Mouse (Mus musculus) adrenal gland, postnatal 0 days (tissue): ENCODE data around the gene Zfp385a. TPM values are rescaled to one million over a fixed set of nuclear protein-coding genes. Genes with fewer than 3 reads are reported as not detected.

ENCODE experiments used
- microRNA-seq: library from miRNA; unstranded; fragments of <30 nt; microRNA quantifications from one replicate; pipeline ENCODE4, GENCODE M21; 2016; ENCODE audit warnings: borderline replicate concordance; ENCODE audit not compliant: insufficient number of aligned reads
- polyA plus RNA-seq: library from polyadenylated mRNA; unstranded; fragments of >200 nt; fragmentation: Nextera tagmentation; extraction: Ambion mirVana; gene quantifications from 2 replicates; pipeline ENCODE4 v1.2.1, GENCODE M21; 2015

Zfp385a gene
- polyA plus RNA-seq = 12.3 and 16.7 TPM in 2 replicates

GRCm38 (mm10) chr15:103339961-103340337, at the start of gene Zfp385a:
Zfp385a (minus strand) TSS chr15:103340093.

GRCm38 (mm10) chr15:103366376-103367149, 26.7 kb upstream of the Zfp385a start, which contains the start of gene Itga5:
Itga5 (minus strand) TSS chr15:103366763.

GRCm38 (mm10) chr15:103310365-103310910, 29.5 kb downstream of the Zfp385a start, which contains the start of gene Gpr84:
Gpr84 (minus strand) TSS chr15:103310612.

GRCm38 (mm10) chr15:103272419-103273279, 67.2 kb downstream of the Zfp385a start, which contains the start of gene Copz1:
Copz1 (plus strand) TSS chr15:103272714.

Small RNA genes lying within 50 kb of the gene (microRNA-seq; reads per million reads assigned to microRNA genes)
- gene Mir148b = 168 reads per million, percentile 51 among the genes with 10 or more reads in this experiment
- gene Mir6963 = not detected

Other genes starting within 250 kb of the Zfp385a start
- gene Smug1, start 173.0 kb downstream of the Zfp385a start, polyA plus RNA-seq = 8.1 and 8.4 TPM in 2 replicates
- gene Cbx5, start 100.3 kb downstream of the Zfp385a start, polyA plus RNA-seq = 33.2 and 37.1 TPM in 2 replicates
- gene Hnrnpa1, start 99.7 kb downstream of the Zfp385a start, polyA plus RNA-seq = 308 and 337 TPM in 2 replicates
- 4.9 and 5.9 TPM in 2 replicates for gene Nfe2, start 81.7 kb downstream of the Zfp385a start, polyA plus RNA-seq
- 130 and 176 TPM in 2 replicates for gene Copz1, start 67.4 kb downstream of the Zfp385a start, polyA plus RNA-seq
- 0.23 TPM in 1 of 2 replicates, not detected in the other for gene Gpr84, start 29.5 kb downstream of the Zfp385a start, polyA plus RNA-seq
- gene Itga5, start 26.7 kb upstream of the Zfp385a start, polyA plus RNA-seq = 15.5 and 23.6 TPM in 2 replicates
- gene Gtsf1, start 90.4 kb upstream of the Zfp385a start, polyA plus RNA-seq = 0.32 TPM in 1 of 2 replicates, not detected in the other
- not detected in 2 replicates for gene Gtsf2, start 108.4 kb upstream of the Zfp385a start, polyA plus RNA-seq
- gene Nckap1l, start 113.7 kb upstream of the Zfp385a start, polyA plus RNA-seq = 2.2 and 2.7 TPM in 2 replicates
- gene Pde1b, start 162.9 kb upstream of the Zfp385a start, polyA plus RNA-seq = 1.9 and 3.9 TPM in 2 replicates
- gene Ppp1r1a, start 197.9 kb upstream of the Zfp385a start, polyA plus RNA-seq = 4.1 and 16.2 TPM in 2 replicates
- gene Glycam1, start 225.0 kb upstream of the Zfp385a start, polyA plus RNA-seq = not detected in 2 replicates